Mouse (Mus musculus) skeletal muscle tissue, adult 2 months (tissue): Measurements from ENCODE around the gene Rab11fip4.
A peak's percentile ranks its signal among the peaks of the same experiment; 100 is the strongest.

Source experiments
- DNase-seq: peaks from one replicate; pipeline ENCODE4 v3.0.0-alpha.2; 2012; ENCODE audit warnings: low read depth, low spot score

Rab11fip4 gene

GRCm38 (mm10) chr11:79614880-79615279 is 23.9 kb downstream of the Rab11fip4 start:
- no peak for DNase-seq

- DNase-seq: no peak
Observed at GRCm38 (mm10) chr11:79615871-79616270, 24.9 kb downstream of the Rab11fip4 start.

- no peak for DNase-seq
Observed at GRCm38 (mm10) chr11:79617991-79618390, 27.0 kb downstream of the Rab11fip4 start.

DNA sequence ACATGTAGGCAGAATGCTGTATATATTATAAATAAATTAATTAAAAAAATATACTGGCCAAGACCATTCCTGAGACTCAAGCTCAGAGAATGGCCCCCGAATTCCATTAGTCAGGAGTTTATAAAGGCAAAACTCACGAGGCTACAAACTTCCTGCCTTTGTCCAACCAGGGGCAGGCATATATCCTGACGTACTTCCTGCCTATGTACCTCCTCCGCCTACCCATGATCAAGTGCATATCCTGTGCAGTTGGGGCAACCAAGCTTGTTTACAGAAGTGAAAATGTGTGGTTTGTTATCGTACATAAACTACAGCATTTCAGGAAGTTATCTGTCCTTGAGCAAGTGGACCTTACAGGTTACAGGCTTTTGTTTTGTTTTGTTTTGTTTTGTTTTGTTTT is 32.0 kb downstream of the Rab11fip4 start:
- DNase-seq: peak; percentile 36

DNA sequence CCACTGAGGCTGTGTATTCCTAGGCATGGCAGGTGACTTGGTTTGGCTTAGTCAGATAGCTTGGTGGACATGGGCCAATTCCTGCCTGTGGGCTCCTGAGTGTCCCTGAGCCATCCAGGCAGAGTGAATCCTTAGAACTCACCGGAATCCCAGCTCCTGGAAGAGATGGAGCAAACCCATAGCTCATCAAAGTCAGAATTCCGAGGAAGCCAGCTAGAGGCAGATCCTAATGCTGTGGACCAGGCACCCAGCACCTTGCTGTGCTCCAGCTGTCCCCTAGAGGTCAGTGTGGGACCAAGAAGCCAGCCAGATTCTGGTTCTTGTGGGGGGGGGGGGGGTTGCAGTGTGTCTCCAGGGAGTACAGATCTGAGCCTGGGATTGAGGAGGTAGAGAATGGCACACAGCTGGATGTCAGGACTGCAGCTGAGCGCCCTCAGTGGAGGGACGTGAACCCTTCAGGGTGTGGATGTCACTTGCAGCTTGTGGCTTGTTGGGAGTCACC is 33.8 kb downstream of the Rab11fip4 start:
- peak; percentile 48 for DNase-seq

DNA sequence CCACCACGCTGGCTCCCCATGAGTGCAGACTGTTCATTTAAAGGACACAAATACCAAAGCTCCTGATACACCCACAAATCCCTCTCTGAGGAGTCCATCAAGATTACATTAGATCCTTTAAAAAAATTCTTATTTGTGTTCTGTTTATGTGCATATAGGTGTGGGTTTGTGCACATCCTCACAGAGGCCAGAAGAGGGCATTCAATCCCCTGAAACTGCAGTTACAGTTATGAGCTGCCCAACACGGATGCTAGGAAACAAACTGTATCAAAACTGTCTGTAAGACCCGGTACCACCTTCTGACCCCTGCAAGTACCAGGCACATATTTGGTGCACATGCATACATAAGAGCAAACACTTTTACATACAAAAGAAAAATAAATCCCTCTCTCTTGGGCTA is 37.7 kb downstream of the Rab11fip4 start:
- no peak for DNase-seq

- DNase-seq: no peak
Observed at GRCm38 (mm10) chr11:79629752-79630374, 38.9 kb downstream of the Rab11fip4 start.

DNA sequence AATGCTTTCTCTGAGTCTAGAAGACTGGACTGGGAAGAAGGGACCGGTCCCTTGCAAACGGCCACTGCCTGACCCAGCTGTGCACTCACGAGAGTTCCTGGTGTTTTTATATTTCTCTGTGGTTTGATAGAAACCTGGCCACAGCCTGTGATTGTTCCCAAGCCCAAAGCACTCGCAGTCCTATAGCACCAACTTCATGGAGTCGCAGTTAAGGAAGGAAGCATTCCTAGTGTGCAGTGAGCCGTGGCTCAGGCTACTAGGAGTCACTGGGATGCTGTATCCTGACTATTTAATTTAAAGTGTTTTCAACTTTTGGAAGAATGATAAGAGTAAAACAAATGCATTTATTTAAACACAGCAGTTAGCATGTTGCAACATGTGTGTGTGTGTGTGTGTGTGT is 39.5 kb downstream of the Rab11fip4 start:
- DNase-seq: no peak

DNA sequence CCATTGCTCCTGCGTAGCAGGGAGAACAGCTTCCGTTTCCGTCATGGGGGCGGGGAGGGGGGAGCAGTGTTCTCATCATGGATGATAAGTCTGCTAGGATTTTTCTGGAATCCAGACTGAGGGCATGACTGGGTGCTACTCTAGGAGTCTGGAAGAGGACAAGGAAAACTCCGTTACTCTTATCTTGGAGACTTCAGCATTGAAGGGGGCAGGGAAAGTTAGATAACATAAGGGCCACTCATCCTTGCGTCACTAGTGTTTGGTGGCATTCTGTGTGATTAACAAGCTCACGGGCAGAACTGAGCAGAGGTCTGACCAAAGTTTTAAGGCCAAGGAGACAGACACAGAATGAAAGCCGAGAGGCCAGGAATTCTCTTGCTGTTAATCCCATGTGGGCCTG is 42.4 kb downstream of the Rab11fip4 start:
- DNase-seq: no peak

DNA sequence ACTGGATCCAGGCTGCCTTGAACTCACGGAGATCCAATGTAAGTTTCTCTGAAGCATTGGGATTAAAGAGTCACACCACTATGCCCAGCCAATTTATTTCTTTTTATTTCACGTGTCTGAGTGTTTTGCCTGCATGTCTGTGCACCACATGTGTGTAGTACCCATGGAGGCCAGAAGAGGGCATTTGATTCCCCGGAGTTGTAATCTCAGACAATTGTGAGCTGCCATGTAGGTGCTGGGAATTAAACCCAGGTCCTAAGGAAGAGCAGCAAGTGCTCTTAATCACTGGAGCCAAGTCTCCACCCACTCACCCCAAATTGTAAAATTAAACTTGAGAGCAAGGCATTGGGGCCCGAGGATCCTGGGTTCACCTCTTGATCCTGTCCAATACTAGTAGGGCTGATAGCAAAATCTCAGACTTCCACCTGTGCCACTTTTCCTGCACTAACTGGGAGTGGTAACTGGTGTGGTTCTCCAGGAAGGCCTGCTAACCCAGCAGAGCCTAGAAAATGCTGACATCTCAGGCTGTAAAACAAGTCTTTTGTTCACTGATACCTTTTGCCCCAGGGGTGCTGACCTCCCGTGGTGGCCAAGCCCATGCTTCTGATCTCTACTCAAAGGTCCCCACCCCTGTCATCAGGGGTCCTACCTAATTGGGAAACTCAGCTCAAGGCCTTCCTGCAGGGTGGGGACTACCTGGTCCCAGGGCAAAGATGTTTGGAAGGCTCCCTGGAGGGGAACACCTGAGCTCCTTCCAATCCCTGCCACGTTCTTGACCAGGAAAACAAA is 44.8 kb downstream of the Rab11fip4 start:
- DNase-seq: no peak

DNA sequence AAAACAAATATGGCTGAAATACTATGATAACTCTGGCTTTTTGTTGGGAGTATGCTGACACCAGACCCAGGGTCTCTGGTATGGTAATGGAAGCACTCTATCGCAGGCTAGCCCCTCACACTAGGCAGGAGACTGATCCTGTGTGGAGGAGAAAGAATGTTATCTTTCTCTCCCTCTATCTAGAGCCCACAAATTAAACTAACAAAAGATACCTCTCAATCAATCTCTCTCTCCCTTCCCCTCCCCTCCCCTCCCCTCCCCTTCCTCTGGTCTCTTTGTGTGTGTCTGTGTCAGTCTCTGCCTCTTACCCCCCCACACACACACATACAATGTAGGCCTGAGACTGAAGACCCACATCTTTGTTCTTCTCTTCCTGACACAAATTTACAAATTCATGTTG is 45.5 kb downstream of the Rab11fip4 start:
- no peak for DNase-seq

DNA sequence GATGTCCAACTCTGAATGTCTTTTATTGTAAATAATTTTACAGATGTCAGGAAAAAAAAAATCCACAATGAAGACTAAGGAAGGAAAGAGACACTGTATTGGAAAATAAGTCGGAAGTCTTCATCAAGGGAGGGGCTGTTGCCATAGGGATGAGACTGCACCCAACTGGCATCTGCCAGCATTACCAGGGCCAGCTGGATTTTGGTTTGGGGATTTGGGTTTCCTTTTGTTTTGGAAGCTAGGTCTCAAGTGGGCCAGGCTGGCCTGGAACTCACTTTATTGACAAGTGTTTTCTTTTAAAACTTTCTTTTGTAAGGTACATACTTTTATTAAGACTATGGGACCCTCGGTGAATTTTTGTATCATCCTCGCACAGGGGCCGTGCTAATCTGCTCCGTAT is 47.7 kb downstream of the Rab11fip4 start:
- no peak for DNase-seq

DNA sequence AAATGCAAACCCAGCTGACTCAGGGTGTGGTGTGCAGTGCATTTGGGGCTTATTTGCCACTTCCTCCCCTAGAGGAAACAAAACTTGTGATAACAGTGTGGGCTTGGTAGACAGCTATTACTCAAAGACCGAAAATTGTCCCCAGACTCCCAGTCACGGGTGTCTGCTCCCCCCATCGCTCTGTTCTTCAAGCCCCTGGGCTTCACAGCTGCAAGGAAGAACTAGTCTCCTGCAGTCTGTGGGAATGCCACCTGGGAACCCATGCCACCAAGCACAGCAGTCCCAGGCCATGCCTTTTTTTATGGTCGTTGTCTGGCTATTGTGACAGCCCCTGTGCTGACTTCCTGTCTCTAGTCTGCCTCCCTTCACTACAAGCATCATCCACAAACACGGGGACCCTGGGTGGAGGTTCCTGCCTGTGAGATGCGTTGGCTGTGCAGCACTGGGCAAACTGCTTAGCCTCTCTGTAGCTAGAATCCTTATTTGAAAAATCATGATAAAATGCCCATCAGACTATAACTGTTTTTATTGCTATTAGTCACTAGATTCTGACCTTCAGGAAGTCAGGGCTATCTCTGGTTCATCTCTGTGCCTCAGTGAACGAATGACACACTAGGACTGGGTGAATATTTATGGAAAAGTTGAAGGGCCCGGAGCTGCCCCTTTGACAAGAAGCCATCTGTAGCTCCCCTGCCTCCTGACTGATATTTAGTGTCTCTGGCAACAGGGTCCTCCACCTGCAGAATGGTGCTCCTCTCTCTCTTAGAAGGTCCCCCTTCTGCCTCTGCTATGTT is 50.1 kb downstream of the Rab11fip4 start:
- no peak for DNase-seq

- DNase-seq: no peak
Observed at GRCm38 (mm10) chr11:79643730-79644129, 52.7 kb downstream of the Rab11fip4 start.

GRCm38 (mm10) chr11:79644717-79645191 is 53.7 kb downstream of the Rab11fip4 start:
- DNase-seq: peak; percentile 43

DNA sequence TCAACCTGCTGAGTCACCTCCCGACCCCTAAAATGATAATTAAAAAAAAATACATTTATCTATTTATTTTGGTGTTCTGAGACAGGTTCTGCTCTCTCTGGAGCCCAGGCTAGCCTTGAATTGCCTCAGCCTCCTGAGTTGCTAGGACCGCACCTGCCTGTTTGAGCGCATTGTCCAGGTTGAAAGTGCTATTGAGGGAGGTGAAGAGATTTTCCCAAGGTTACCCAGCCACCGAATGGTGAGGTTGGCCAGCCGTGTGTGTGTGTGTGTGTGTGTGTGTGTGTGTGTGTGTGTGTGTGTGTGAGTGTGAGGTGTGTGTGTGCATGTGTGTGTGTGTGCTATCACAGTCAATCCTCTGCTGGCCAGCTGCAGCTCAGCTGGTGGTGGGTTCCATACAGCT is 55.0 kb downstream of the Rab11fip4 start:
- DNase-seq: no peak

GRCm38 (mm10) chr11:79646467-79647070 is 55.6 kb downstream of the Rab11fip4 start:
- DNase-seq: no peak

DNA sequence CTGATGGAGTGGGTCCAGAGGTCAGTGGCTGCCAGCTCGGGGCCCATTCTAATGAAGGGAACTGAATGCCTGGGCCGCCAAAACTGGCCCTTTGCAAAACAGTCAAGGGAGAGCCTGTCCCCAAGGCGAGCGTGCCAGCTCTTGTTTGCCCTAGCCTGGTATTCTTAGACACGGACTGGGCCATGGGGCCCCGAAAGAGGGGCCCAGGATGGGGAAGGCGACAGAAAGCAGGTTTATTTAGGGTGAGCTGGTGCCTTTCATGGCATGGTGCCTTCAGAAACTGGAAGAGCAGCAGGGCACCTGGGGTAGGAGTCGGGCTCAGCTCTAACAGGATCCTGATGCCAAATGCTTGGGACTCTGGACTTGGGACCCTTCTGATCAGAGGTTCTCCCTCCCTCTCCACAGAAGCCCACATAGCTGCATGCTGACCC is 56.1 kb downstream of the Rab11fip4 start:
- DNase-seq: no peak

DNA sequence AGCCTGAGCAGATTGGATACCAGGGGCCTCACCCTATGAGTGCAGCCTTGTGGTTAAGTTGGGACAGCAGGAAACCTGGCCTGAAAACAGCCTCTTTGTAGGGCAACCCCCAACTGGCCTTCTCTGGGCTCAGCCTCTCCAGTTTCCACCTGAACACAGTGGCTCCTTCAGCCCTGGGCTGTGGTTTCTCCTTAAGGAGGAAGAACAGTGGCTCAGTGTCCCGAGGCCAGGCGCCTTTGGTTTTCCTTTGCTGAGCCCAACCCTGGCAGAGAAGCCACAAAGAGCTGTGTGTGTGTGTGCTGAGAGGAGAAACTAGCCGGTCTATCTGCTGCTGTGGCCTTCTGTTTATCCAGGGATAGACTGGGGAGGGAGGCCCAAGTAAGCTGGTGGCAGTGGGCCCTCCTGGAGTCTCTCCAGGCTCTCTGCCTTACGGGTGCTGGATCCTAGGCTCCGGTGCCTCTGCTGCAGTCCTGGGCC is 59.4 kb downstream of the Rab11fip4 start:
- DNase-seq: no peak

DNA sequence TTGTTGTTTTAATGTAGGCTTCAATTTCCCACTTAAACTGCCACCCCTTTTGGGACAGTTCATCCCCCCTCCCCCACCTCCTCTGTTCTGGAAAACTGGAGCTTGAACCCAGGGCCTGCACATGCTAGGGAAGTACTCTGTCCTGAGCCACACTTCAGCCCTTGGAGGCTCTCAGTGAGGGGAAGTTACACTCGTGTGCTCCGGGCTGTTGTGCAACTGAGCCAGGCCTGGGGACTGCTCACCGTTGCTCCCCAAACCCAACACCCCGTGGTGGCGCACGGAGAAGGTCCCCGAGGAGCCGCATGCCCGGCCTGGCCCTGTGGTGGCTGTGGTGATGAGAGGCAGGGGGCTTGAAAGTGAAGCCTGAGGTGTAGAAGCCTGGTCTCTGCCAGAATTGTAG is 61.2 kb downstream of the Rab11fip4 start:
- no peak for DNase-seq

DNA sequence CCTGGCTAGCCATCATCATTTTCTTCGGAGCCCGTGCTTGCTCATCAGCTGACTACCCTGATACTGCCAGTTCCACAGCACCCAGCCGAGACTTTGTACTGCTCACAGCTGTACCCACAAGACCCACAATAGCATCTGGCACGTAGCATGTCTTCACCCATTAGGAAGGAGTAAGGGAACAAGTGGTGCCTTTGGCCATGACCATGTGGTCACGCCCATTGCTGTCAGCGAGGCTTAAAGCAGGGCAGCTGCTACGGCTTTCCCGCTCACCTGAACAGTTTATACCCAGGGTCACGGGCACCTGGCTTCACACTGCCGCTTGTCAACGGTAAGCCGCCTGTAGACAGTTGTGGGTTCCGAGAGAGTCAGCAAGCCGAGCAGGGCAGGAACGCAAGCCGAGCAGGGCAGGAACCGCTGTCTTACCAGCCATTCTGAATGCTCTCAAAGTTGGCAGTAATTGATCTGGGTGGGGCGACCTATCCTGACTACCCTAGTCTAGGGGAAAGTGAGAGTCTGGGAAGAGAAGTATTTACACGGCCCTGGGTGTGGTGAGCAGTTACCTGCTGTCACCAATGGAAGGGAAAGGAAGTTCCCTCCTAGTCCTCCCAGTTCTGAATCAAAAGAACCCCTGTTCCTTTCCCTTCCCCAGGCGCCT is 62.0 kb downstream of the Rab11fip4 start:
- no peak for DNase-seq
